Mouse (Mus musculus) bone marrow, adult 2 months (tissue): ENCODE results near the gene B3gnt2.

ENCODE experiments used
- CTCF ChIP-seq: fragments of 200-500 bp; IDR thresholded peaks from 2 replicates; pipeline ENCODE4 v1.5.1; 2011; ENCODE audit warnings: low read length, control low read depth; ENCODE audit not compliant: control insufficient read depth, insufficient read depth
- POLR2A ChIP-seq: fragments of 200-500 bp; IDR thresholded peaks from 2 replicates; pipeline ENCODE4 v1.6.1; 2011; ENCODE audit warnings: low read depth, mild to moderate bottlenecking, control low read depth, low read length, borderline replicate concordance; ENCODE audit not compliant: control insufficient read depth

DNA sequence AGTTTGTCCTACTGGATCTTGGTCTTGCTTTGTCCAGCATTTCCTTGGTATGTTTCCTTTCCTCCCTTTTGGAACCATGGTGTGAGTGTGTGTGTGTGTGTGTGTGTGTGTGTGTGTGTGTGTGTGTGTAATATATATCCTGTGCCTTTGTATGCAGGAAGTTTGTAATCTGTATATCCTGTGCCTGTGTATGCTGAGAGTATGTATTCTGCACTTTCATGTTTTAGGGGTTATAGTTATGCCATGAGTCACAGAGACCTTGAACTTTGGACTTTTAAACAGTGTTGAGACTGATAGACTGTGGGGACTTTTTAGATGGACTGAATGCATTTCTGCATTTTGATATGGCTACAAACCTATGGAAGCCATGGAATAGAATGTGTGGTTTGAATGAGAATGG is 22.2 kb upstream of the B3gnt2 start:
- TF ChIP-seq POLR2A = no peak
- TF ChIP-seq CTCF = no peak
